Mouse (Mus musculus): ENCODE measurements around the gene Ggnbp2.

DNA sequence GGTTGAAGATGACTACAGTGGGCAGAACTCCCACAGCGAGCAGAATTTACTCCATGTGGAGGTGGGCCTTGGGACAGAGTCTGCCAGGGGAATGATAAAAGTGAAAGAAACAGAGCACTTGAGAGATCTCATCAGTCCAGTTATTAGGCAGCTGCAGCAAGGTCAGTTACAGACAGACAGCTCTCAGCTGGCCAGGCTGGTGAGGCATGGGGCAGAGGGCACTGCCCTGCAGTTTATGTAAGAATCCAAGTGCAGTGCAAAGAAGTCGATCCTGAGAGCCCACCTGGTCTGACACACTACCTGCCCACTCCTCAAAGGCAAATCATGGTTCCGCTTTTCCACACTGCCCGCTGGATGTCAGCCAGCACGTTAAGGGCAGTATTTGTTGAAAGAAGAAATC lies 15.6 kb upstream of the Ggnbp2 start:
- TF ChIP-seq CTCF (IDR thresholded peaks at IDR 0.05; ENCODE audit: low read depth) (no peak), EP300 (IDR thresholded peaks at IDR 0.05; ENCODE audit: low read depth) (no peak)
